Mouse (Mus musculus) kidney, postnatal 10 days (tissue): ENCODE measurements around the gene Maz.

Experiments
- DNase-seq: peaks from one replicate; pipeline ENCODE4 v3.0.0; 2021; ENCODE audit warnings: mixed read lengths

The Maz gene

DNA sequence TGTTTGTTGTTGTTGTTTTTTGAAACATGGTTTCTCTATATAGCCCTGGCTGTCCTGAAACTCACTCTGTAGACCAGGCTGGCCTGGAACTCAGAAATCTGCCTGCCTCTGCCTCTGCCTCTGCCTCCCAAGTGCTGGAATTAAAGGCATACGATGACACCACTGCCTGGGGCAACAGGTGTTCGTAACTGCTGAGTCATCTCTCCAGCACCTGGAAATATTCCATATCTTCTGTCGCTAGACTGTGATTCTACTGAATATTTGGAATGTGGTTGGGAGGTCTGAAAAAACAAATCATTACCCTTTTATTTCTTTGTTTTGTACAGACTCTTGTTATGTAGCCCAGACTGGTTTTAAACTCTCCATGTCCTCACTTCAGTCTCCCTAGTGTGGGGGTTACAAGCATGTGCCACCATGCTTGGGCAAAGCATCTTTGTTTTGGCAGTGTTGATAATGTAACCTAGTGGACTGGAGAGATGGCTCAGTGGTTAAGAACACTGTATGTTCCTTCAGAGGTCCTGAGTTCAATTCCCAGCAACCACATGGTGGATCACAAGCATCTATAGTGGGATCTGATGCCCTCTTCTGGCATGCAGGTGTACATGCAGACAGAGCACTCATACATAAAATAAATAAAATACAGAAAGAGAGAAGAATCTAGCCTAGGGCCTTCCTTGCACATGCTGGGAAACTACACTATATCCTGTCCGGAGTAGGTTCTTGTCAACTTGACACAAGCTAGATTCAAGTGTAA, 22.5 kb downstream of the Maz start:
- DNase-seq = no peak

DNA sequence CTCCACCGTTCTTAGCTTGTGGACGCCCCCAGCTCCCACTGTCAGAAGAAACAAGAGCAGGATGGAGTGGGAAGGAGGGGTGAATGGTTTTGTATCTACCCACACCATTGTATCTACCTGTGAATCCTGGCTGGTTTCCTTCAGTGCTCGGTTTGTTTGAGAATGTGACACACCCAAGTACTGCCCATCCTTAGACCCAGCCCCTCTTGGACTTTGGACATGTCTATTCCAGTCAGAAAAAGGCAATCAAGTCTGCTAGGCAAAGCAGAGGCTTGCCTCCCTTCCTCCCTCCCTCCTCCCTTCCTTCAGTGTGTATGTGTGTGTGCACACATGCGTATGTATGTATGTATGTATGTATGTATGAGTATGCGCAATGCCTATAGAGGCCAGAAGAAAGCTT, 23.2 kb downstream of the Maz start:
- no peak for DNase-seq

DNA sequence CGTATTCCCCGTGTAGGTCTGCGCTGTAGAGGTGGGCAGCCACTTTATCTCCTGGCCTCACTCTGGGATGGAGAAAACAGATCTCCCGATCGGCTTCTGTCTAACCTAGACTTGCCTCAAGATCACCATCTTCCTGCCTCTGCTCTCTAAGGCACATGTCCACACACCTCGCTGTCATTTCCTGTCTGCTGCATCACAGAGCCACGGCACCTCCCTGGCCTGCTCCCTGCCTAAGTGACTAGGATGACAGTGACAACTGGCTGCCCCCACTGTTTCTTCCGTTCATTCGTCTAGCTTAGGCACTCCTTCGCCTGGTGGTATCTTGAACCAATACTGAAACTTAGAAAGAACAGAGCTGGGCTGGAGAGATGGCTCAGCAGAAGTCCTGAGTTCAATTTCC, 27.3 kb downstream of the Maz start:
- DNase-seq = no peak

DNA sequence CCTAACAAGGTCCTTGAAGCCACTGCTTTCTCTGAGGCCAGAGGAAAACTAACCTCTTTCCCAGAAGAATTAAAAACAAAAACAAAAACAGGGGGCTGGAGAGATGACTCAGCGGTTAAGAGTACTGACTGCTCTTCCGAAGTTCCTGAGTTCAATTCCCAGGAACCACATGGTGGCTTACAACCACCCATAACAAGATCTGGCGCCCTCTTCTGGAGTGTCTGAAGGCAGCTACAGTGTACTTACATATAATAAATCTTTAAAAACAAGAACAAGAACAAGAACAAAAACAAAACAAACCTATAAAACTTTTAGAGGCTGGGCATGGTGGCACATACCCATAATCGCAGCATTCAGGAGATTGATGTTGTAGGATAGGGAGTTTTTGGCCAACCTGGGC, 30.4 kb downstream of the Maz start:
- no peak for DNase-seq

DNA sequence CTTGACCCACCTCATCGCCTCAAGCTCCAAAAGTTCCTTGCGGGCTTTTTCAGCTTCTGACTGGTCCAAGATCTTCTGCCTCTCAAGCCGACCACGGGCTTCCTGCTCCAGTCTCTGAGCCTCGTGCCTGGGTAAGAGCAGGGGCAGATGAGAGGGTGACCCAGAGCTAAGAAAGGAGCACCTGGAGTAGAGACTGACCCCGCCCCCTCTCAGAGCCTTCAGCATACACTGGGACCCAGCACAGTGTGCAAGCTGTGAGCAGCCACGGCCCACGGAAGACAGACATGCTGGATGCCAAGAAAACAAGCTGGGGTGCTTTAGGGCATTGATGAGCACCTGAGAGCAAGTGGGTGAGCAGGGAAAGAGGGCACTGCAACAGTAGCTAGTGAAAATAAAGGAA, 38.0 kb downstream of the Maz start:
- DNase-seq = no peak

DNA sequence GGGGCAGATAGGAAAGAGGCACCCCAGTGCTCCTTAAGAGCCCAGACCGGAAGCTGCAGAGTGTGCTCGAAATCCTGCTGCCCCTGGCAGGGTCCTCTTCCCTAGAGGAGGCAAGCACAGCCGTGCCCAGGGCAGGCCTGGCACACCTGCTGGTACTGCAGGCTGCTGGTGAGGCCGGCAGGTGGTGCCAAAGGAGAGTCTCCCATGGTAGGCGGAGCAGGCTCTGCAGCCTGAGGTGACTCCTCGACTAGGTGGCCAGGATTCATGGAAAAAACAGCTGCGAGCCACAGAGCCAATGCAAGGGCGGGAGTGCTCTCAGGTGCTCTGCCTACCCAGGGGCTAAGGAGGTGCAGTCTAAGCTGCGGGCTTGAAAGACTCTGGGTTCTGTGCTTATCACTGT, 40.5 kb downstream of the Maz start:
- DNase-seq = peak; percentile 78

DNA sequence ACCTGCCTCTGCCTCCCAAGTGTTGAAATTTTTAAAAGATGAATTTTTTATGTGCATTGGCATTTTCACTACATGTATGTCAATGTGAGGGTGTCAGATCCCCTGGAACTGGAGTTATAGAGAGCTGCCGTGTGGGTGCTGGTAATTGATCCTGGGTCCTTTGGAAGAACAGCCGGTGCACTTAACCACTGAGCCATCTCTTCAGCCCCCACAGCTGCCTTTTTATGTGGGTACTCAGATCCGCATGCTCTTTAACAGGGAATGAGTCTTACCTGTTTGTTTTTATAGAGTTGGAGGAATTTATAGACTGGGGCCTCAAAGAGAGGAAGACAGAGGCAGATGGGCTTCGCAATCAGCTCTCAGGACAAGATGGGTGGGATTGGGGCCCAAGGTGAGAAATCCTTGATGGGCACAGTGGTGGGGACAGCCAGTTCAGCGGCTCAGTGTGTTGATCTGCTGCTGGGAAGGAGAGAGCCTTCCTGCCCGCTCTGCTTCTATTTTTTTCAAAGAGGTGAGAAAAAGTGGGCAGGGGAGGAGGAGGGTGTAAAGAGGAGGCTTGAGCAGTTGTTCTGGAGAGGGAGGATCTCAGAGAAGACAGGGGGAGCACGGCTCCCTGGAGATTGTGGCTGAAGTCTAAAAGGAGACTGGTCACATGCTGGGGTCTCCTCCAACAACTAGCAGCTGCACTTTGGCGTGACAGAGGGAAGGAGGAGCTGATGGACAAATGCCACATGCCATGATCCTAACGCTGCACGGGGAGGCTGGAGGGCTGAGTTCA, 42.0 kb downstream of the Maz start:
- no peak for DNase-seq

DNA sequence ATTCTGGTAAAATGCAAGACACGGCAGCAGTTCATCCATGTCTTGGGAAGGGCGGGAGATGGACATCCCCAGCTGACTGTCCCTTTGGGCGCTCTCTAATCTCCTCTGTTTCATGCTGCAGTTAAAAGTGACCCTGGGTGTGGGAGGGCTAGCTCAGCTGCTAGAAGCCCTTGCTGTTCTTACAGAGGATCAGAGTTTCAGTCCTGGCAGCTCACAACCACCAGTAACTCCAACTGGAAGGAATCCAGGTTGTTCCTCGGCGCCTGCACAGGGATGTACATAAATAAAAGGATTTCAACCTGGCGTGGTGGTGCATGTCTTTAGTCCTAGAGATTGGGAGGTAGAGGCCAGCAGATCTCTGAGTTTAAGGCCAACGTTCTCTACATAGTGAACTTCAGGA, 43.7 kb downstream of the Maz start:
- DNase-seq = no peak

DNA sequence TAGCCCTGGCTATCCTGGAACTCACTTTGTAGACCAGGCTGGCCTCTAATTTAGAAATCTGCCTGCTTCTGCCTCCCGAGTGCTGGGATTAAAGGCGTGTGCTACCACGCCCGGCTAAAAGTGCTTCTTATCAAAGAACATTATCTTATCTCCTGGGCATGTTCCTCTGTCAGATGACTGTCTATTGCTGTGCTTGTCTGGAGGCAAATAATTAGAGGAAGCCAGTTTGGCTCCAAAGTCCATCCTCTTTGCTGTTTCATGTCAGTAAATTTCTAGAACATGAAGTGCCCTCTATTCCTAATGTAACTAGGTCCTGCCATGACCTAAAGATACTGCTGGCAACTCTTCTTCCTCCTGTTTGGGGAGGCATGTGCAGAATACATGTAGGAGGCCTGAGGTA, 44.8 kb downstream of the Maz start:
- DNase-seq = no peak

DNA sequence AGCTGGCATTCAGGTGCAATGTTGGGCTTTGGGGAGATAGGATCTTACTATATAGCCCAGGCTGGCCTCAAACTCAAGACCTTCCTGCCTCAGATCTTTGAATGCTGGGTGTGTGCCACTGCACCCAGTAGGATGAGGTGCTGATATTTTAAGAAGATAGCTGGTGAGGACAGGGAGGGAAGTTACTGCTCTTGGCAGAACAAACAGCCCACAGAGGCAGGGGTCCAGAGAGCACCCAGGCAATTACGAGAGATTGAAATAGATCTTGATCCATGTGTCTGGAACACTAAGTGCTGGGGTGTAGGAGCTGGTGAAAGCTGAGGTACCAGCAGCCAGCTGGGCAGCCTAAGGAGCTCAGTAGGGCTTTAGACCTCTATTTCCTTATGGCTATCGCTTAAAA, 45.2 kb downstream of the Maz start:
- no peak for DNase-seq

DNA sequence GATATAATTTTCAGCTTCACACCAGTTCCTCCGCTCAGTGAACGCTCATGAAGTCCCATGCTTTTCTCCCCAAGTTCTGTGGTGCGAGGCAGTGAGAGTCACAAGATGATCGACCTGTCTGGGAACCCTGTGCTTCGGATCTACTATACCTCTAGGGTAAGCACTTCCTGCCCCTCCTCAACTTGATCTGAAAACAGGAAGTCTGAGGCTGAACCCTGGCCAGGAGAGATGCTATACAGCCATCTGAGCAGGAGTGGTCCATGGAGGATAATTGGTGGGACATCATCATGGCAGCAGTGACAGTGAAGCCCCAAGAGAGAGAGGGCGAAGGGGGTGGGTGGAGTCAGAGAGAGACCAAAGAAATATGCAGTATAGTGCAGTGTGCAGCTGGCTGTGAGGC, 48.0 kb downstream of the Maz start:
- DNase-seq = no peak

DNA sequence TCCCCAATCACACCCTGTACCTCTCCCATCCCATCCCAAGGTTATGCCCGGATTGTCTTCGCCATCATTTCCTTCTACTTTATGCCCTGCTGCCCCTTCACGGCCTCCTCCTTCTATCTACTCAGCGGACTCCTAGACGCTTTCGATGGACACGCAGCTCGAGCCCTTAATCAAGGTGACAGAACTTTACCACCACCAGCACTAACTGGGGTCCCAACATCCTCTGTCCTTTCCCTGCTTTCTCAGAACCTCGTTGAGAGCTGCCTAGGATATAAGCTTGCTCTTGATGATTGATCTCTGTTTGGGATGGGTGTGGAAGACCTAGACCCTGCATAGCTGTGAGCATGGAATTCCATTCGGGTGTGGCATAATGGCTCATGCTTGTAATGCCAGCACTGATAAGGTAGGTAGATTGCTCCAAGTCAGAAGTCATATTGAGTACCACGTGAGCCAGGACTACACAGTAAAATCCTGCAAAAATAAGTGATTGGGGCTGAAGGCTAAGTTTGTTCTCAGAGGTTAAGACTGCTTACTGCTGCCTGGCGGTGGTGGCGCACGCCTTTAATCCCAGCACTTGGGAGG, 49.9 kb downstream of the Maz start:
- peak; percentile 22 for DNase-seq

DNA sequence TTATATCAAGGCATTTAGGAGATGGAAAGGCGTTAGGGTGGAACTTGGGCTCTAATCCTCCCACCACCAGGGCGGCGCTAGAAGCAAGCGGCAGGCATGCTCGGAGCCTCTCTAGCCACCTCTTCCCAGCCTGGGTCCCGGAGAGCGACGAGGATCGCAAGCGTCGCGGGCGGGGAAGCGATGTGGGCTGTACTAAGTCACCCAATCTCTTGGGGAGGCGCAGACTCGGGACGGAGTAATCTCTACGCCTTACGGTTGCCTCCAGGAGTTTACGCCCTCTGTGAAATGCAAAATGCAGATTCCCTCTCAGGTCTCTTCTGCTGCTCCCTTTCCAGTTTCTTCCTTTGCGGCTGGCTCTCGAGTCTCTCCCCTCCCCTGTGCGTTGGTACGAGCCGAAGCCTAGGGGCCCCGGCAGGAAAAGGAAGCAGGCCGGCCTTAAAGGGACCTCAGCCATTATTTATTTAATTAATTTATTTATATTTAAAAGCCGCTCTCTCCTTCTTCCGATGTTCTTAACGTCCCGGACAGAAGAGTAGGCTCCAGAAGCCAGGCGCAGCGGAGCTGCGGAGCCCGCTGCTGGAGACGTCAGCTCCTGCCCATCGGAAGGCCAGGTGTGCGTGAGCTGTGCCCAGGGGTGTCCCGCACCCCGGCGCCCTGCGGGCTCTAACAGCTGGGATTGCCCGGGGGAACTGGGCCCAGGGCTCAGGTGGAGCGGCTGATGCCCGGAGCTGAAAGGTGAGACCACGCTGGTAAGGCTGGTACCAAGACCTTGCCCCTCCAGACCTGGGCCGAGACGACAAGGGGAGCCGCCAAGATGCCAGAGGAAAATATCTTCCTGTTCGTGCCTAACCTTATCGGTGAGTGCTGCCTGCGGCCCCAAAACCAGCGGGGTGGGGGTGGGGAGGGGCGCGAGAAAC, 50.6 kb downstream of the Maz start, which contains the start of gene Cdiptos:
Gene Cdiptos, minus strand, starts transcription at position 149 of the 917 bp plus-strand sequence.
- DNase-seq = peak; percentile 99

DNA sequence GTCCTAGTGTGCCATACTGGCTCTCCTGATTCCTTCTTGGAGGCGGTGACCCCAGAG, 51.1 kb downstream of the Maz start, which contains the start of gene Cdipt:
Gene Cdipt, plus strand, starts transcription at position 22 of the 57 bp plus-strand sequence.
- DNase-seq = no peak

DNA sequence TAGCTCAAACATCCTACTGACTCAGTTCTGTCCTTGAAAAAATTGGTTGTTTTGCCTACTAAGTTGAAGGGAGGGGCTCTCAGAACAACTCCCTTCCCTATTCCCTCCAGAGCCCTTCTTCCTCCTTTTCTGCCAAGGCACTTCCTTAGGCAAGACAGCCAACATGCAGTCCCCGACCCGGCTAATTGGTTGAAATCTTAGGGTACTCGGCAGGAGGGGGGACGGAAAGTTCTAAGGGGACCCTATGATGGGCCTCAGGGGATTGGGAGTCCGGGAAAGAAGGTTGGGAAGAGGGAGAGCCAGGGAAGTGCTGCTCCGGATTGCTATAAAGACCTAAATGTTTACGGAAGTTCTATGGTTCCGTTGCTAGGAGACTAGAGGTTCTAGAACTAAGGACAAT, 51.3 kb downstream of the Maz start:
- DNase-seq = peak; percentile 24
